Mouse (Mus musculus) CD8-positive naive resting alpha-beta T cell, adult 2 months (primary cell): ENCODE results near the gene Chrnb2.
A peak's percentile ranks its signal among the peaks of the same experiment; 100 is the strongest.

Experiments
- DNase-seq, 2 experiments: peaks; one replicate each; pipeline ENCODE4 v3.0.0; 2022; ENCODE audit warnings: low read depth in 2 of 2, low spot score in 2 of 2

Chrnb2 gene

DNA sequence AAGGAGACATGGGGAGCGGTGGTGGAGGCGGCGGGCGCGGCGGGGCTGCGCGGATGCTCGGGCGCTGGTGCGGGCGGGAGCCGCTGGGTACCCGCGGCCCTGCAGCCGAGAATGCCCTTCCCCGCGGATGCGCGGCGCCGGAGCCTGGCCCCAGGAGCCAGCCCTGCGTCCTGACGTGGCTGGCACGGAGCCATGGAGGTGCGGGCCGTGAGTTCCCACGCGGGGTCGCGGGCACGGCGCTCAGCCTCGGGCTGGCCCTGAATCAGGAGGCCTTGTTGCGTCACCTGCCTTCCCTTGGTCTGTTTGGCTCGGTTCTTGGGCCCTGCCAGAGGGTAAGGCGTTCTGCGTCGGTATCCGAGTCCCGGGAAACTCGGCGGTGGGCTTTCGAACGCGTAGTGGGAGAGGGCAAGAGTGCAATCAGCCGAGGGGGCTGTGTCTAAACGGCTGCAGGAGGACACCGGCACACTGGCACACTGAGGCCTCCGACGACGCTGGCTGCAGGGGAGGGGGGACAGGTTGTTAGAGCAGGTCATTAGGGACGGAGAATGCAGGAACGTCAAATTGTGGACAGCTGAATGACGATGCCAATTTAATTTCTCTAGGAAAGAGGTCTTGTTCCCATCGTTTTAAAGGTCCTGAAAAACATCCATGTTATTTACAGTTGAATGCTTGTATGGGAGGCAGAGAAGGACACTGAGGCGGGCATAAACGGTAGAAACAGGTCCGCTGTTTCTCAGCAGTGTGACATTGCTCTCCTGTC lies 49.0 kb downstream of the Chrnb2 start:
- peak in 1 of 2 experiments; percentile 24 for DNase-seq

DNA sequence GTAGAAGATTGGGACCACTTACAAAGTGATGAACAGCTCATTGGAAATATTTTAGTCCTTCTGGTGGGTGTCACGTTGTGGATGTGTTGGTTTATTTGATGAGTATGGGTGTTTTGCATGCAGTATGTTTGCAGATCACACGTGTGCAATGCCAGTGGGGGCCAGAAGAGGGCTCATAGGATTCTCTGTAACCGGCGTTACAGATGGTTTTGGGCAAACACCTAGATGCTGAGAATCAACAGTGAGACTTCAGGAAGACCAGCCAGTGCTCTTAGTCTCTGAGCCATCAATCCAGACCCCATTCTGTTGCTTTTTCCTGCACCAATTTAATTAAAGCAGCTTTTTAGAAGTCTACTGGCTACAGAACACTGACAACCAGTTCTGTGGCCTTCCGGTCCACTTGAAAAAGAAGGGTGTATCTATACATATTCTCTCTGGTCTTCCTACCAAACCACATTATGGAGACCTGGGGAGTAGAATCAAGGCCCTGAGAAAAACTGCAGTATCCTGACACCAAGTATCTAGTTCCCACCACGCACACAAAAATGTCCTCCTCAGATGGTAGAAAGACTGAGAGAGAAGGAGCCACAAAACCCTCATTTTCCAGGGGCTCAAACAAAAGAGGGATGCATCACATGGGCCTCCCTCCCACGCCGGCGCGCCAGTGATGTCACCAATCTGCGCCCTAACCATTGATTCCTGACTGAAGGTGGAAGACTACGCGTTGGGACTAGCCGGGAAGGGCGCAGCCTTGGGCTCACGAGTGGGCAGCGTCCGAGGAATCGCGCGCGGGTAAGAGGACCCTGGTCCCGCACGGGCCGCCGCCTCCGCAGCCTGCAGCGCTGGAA lies 49.8 kb downstream of the Chrnb2 start, which contains the start of gene Adar:
Gene Adar (plus strand): TSS at position 664 of the 848 bp plus-strand sequence.
- peak; percentile 61 to 74 for DNase-seq

DNA sequence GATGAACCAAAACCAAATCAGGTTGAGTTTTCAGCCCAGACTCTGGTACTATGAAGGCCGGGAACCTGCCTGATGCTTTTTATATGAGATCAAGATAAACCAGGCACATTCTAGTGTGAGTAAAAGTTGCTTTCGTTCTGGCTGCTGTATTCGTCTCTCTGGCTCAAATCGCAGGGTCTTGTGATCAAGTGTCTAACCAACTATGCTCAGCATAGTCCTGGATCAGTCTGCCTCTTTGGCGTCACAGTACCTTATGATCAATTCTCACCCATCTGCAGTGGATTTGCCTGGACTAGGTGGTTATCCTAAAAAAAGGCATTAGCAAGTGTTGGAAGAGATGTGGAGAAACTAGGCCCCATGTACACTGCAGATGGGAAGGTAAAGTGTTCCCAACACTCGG lies 60.4 kb downstream of the Chrnb2 start:
- DNase-seq = no peak

DNA sequence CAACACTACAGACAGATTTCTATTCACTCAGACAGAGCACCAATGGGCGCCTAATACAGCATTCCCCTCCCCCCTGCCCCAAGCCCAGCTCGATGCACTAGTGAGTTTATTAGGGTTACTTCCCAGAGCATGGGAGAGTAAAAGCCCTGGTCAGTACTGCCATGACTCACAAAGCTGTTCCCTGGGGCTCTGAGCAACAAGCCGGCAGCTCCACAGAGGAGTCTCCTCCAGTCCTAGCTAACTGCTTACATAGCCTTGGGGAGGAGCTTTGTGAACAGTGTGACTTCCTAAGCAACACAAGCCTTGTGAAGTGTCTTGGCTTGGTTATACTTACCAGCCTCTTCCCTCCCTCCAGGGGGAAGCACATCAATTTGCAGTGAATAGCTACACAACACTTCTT lies 60.8 kb downstream of the Chrnb2 start:
- DNase-seq = no peak

DNA sequence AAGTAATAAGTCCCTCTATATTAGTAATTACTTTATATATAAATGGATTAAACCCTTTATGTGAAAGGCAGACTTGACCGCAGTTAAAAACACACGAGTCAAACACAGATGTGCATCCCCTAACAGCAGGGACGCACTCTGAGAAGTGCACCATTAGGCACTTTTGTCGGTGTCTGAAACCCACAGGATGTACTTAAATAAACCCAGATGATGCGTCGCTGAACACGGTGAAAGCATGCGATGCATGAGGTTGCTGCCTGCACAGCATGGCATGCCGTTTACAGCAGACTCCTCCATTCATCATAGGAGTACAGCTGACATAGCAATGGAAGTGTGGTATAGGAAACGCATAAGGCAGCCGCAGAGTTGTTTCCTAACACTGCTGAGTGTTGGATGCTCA lies 64.0 kb downstream of the Chrnb2 start:
- no peak for DNase-seq

DNA sequence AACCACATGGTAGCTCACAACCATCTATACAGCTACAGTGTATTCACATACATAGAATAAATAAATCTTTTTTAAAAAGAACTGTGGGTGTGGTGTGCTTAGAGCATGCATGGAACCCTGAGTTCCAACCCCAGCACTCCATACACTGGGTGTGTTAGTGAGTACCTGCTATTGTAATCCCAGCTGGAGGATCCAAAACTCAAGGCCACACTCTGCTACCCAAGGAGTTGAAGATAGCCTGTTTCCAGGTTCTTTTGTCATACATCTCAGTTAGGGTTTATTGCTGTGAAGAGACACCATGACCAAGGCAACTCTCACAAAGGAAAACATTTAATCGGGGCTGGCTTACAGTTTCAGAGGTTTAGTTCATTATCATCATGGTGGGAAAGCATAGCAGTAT lies 65.5 kb downstream of the Chrnb2 start:
- no peak for DNase-seq
